ENCODE assay signal across 28 mouse cellular contexts in genomic region chr5:23440572-23440971, GRCm38 (mm10).
"Had no signal": no experiment of that assay in that cellular context is flagged by ENCODE, and none has a peak within 500 bp of the region (broad histone marks: within the 10 kb centered on the region; RNA-seq: fewer than 3 reads in every experiment).

No protein-coding gene starts in this region.

- H3K27ac ChIP-seq: embryonic facial prominence, embryonic 10.5 days; embryonic facial prominence, embryonic 12.5 days; embryonic facial prominence, embryonic 13.5 days; embryonic facial prominence, embryonic 15.5 days; forebrain, embryonic 10.5 days; forebrain, embryonic 12.5 days; forebrain, embryonic 13.5 days; forebrain, embryonic 15.5 days; heart, adult 2 months had no signal

- H3K4me2 ChIP-seq: embryonic facial prominence, embryonic 12.5 days; embryonic facial prominence, embryonic 13.5 days; embryonic facial prominence, embryonic 15.5 days; forebrain, embryonic 12.5 days; forebrain, embryonic 13.5 days; forebrain, embryonic 15.5 days had no signal

- H3K9ac ChIP-seq: embryonic facial prominence, embryonic 12.5 days; embryonic facial prominence, embryonic 13.5 days; embryonic facial prominence, embryonic 15.5 days; forebrain, embryonic 12.5 days; forebrain, embryonic 13.5 days; forebrain, embryonic 15.5 days; forebrain, postnatal 0 days had no signal

- H3K27me3 ChIP-seq: embryonic facial prominence, embryonic 12.5 days; embryonic facial prominence, embryonic 13.5 days; embryonic facial prominence, embryonic 15.5 days; forebrain, embryonic 12.5 days; forebrain, embryonic 13.5 days; forebrain, embryonic 15.5 days had no signal

- H3K9me3 ChIP-seq: embryonic facial prominence, embryonic 10.5 days; embryonic facial prominence, embryonic 12.5 days; embryonic facial prominence, embryonic 13.5 days; embryonic facial prominence, embryonic 15.5 days; forebrain, embryonic 10.5 days; forebrain, embryonic 12.5 days; forebrain, embryonic 13.5 days; forebrain, embryonic 15.5 days had no signal

- H3K4me3 ChIP-seq: embryonic facial prominence, embryonic 10.5 days; embryonic facial prominence, embryonic 12.5 days; embryonic facial prominence, embryonic 13.5 days; embryonic facial prominence, embryonic 15.5 days; erythroblast, embryonic 14.5 days; forebrain, embryonic 10.5 days; forebrain, embryonic 12.5 days; forebrain, embryonic 13.5 days; forebrain, embryonic 15.5 days; heart, adult 2 months had no signal

- ATAC-seq: forebrain, embryonic 13.5 days; forebrain, embryonic 14.5 days; forebrain, embryonic 15.5 days; forebrain, embryonic 16.5 days; forebrain, postnatal 0 days had no signal

- DNase-seq: cerebellum, adult 2 months; cerebellum, adult 8-10 months; cerebellum, adult 9-10 months; cerebellum, adult 9-11 months; cerebellum, postnatal 10 days; cerebellum, postnatal 14 days; cerebellum, postnatal 25 days; cerebellum, postnatal 36 days; embryo, embryonic 11 days; forebrain, postnatal 0 days; gastrocnemius, adult 2 months; gastrocnemius, postnatal 10 days; gastrocnemius, postnatal 14 days; gastrocnemius, postnatal 25 days; gastrocnemius, postnatal 36 days; heart, adult 18-20 months; heart, adult 2 months had no signal

- H3K36me3 ChIP-seq: embryonic facial prominence, embryonic 10.5 days; embryonic facial prominence, embryonic 12.5 days; embryonic facial prominence, embryonic 13.5 days; embryonic facial prominence, embryonic 15.5 days; forebrain, embryonic 12.5 days; forebrain, embryonic 15.5 days had no signal
